Mouse (Mus musculus) brain, embryonic 14.5 days (tissue): ENCODE data around the gene Gdpd4. TPM values are rescaled to one million over a fixed set of nuclear protein-coding genes. Genes with fewer than 3 reads are reported as not detected.

ENCODE experiments used
- DNase-seq: peaks from one replicate; pipeline ENCODE4 v3.0.0-alpha.2; 2011; ENCODE audit warnings: low read depth
- CTCF ChIP-seq: fragments of 200-500 bp; IDR thresholded peaks from 2 replicates; pipeline ENCODE4 v1.5.1; 2012; ENCODE audit warnings: inconsistent platforms, mild to moderate bottlenecking, moderate library complexity, borderline replicate concordance; ENCODE audit not compliant: insufficient read depth, insufficient read length; ENCODE audit errors: extremely low read depth
- POLR2A ChIP-seq: fragments of 200-500 bp; IDR thresholded peaks from 2 replicates; pipeline ENCODE4 v1.6.1; 2012; ENCODE audit warnings: mild to moderate bottlenecking, inconsistent platforms, borderline replicate concordance; ENCODE audit not compliant: poor library complexity, insufficient read depth, insufficient read length, severe bottlenecking; ENCODE audit errors: extremely low read depth
- polyA plus RNA-seq: library from polyadenylated mRNA; depleted of rRNA; stranded (reverse); fragments of >200 nt; gene quantifications from 2 replicates; pipeline ENCODE4 v1.2.3, GENCODE M21; 2012

Gene Gdpd4
- polyA plus RNA-seq, 1 experiment: 0.03 TPM

DNA sequence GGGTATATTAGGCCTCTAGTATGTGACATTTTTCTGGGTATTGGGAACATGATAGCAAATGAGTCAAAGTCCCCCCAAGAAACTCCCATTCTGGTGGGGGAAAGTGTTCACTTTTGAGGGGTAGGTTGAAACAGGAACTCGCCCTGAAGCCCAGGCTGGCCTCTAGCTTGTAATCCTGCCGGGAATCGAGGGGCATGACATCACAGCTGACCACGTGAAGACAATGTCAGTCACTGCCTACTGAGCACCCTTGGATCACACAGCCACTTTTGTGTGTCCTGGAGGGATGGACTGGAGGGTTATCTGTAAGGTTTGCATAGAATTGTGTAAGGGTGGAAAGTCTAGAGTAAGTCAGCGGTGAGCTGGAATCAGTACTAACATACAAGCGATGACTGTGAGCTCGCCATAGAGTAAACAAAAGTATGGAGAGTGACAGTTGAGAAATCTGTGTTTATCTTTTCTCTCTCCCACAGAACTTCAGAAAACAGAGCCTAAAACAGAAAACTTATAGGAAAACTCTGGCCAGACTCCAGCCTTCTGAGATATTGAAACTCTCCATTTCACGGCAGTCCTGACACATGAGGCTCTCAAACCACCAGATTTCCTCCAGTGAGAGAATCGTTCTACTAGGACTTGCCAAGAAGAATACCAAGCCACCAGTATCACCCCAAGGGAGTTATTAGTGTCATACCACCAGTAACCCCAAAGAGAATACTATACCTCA, 128.5 kb downstream of the Gdpd4 start:
- TF ChIP-seq CTCF: no peak
- no peak for TF ChIP-seq POLR2A

DNA sequence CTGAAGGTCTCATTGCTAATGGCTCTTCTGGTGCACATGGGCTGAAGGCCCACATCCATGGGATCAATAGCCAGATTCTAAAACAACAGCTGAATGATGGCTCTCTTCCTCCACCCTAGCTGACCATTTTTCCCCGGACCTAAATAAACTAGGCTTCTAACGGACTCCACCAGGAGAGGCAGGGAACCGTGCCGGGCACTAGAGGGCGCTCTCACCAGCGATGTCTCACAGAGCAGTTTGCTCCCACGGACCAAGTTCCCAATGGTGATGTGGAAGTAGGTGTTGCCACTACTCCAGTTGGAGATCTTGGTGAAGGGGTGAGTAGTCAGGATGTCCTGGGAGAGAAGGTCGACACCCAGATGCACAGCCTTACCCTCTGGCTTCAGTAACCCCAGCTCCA, 132.2 kb downstream of the Gdpd4 start:
- no peak for TF ChIP-seq POLR2A
- TF ChIP-seq CTCF: peak; percentile 80

More for the DNA sequence above, 128.5 kb downstream of the Gdpd4 start:
- no peak for DNase-seq

DNA sequence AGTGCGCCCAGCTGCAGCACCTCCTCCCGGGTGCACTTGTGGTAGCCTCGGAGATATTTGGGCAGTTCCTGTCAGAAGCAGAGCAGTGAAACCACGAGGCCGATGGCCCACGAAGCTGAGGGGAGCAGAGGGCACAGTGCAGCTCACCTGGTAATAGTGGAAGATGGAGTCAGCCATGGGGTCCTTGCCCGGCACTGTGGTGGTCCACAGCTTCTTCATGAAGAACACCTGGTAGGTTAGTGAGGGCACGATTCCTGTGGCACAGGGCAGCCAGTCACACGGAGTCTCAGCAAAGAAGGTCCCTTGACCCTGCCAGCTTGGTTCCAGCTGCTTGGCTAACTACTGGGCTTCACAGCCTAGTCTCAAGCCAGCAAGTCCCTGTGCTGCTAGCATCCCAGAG, 134.7 kb downstream of the Gdpd4 start:
- no peak for DNase-seq
- no peak for TF ChIP-seq POLR2A
- TF ChIP-seq CTCF: no peak

More for the DNA sequence above, 132.2 kb downstream of the Gdpd4 start:
- peak; percentile 42 for DNase-seq

DNA sequence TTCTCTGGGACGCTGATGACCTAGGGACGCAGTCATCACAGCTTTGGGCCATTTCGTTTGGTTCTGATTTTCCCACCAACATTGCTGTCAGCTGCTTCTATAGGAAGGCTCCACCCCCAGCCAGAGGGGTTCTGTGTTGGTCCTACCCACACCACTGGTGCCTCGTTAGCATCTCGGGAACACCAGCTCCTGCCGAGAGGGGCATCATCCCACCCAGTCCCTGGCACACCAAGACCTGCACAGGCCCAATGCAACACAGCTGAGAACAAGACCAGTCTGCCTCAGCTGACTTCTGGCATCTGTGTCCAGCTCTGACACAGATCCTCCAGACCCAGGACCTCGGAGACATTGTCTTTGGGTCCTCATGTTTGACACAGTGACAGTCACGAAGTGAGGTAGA, 135.2 kb downstream of the Gdpd4 start:
- no peak for DNase-seq
- no peak for TF ChIP-seq CTCF
- no peak for TF ChIP-seq POLR2A

DNA sequence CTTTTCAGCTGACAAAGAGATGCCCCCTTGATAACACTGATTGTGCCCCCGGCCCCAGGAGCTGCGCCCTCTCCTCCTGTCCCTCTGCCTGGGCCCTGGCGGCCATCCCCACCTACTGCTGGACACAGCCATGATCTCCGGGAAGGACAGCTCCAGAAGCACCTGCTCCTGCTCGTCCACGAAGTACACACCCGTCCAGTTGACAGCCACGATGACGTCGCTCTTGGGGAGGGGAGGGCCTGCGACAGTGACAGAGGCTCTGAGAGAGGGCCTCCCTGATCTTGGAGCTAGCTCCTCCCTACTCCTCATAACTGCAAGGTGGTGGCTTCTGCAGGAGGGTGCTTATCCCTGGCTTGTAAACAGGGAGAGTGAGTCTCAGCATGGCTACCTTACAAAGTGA, 146.5 kb downstream of the Gdpd4 start:
- TF ChIP-seq POLR2A: no peak
- no peak for TF ChIP-seq CTCF
- DNase-seq: no peak

DNA sequence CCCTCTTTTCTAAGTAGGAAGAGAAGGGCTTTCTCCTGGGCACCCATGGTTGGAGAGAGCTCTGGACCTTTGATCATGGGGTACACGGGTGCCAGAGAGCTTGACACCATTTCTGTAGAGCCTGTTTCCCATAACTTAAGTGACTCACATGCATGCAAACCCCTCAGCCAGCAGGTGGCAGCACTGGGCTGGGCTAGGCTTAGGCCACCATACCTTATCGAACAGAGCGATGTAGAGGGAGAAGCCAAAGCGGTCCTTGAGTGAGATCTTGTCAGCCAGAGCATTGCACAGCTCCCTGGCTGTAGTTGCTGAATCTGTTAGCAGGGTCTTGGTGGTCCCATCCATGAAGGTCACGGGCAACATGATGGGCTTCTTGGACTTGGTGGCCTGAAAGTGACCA, 151.9 kb downstream of the Gdpd4 start:
- TF ChIP-seq POLR2A (no peak), CTCF (peak; percentile 97)
- peak; percentile 90 for DNase-seq

DNA sequence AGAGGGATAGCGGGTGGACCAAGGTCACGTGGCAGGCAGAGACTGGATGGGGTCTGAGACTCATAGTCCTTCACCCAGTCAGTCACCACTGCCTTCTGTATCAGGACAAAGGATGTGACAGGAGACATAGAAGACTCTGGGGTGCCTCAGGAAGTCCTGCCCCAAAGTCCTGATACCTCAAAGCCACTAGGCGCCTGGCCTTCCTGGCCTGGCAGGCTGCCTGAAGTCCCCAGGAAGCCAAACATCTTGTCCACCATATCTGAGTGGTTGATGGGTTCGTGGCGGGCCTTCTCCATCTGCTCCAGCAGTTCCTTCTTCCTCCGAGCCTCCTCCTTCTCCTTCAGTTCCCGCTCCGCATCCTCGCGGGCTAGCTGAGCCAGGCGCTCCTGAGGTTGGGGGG, 157.7 kb downstream of the Gdpd4 start:
- no peak for DNase-seq
- TF ChIP-seq CTCF: no peak
- no peak for TF ChIP-seq POLR2A

DNA sequence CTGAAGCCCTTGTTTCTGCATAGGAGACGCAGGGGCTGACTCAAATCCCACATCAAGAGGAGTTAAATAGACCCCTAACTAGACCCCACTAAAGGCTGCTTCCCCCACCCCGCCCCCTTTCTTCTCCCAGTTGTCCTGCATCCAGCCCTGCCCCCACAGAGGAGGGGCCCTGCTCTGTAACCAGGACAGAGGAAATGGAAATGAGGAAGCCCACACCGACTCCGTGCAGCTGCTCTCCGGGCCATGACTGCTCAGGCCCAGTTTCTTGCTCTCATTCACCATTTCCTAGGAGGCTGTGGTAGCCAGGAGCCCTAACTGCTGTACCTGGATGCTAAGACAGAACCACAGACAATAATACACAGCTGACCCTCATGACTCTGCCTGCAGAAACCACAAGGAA, 162.6 kb downstream of the Gdpd4 start:
- DNase-seq: peak; percentile 62
- TF ChIP-seq CTCF: no peak
- TF ChIP-seq POLR2A: no peak

DNA sequence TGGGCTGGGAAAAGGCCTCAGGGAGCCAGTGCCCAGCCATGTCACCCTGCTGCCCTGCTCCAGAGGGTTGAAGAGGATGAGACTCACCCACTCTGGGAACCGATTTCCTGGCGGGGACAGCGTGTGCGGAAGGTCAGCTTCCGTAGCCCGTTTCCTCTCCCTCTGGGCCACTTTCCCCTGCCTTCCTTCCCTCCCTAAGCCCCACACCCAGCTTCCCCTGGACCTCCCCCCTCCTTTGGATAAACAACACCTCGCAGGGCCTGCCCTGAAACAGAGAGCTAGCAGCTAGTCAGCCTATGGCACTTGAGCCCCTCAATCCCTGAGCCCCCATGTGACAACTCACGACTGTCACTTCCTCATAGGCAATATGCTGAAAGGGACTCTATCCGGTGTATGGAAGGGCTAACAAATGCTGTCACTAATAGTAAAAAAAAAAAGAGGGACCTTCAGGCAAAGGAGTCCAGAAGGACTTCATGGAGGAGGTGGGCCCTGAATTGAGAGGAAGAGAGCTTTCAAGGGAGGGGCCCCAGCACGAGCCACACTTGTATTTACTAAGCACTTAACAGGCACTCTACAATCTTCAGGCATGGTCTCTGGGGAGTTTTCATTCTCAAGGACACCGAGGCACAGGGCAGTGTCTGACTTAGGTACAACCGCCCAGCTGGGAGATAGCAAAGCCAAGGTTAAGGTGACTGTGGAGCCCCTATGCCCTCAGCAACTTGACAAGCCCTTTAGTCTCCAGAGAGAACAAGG, 165.0 kb downstream of the Gdpd4 start:
- TF ChIP-seq CTCF (no peak), POLR2A (no peak)
- DNase-seq: no peak

DNA sequence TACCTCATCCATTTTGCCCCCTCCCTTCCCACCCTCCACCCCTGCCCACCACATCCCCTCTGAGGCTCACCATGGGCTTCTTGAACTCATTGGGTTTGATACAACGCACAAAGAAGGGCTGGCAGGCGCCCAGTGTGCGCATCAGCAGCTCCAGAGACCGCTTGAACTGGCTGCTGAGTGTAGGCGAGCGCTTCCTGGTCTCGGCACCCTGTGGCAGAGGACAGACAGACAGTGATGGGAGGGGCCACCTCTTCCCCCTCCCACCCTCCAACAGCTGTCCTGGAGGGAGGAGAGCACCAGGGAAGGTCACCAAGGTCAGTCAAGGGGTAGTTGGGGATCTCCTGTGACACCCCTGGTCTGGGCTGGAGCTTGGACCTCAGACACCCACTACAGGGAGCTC, 165.6 kb downstream of the Gdpd4 start:
- no peak for TF ChIP-seq CTCF
- TF ChIP-seq POLR2A: no peak
- no peak for DNase-seq

DNA sequence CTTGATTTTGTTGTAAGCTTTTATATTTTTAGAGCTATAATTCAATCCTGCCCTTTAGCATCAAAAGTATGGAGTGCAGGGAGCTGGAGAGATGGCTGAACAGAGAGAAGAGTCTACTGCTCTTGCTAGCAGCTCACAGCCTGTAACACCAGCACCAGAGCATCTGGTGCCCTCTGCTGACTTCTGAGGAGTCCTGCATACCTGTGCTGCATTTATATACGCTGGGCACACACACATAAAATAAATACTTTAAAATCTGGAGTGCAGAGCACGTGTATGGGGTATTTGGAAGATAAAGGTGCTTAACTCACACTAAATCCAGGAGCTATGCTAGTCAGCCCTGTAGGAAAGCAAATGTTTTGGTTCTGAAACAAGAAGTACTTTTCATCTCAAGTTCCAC, 166.6 kb downstream of the Gdpd4 start:
- peak; percentile 52 for DNase-seq
- peak; percentile 51; the same call in 1 of the 2 replicates for TF ChIP-seq CTCF
- TF ChIP-seq POLR2A: no peak
